Mouse (Mus musculus): ENCODE results near the gene Gast. TPM values are rescaled to one million over a fixed set of nuclear protein-coding genes. Genes with fewer than 3 reads are reported as not detected.
"Not testable (repeated sequence)": the region's sequence is repeated elsewhere in the genome, so short reads cannot be mapped to it uniquely, and the experiment has no call there.

The Gast gene
- total and polyA plus RNA-seq, 3 experiments = not detected

DNA sequence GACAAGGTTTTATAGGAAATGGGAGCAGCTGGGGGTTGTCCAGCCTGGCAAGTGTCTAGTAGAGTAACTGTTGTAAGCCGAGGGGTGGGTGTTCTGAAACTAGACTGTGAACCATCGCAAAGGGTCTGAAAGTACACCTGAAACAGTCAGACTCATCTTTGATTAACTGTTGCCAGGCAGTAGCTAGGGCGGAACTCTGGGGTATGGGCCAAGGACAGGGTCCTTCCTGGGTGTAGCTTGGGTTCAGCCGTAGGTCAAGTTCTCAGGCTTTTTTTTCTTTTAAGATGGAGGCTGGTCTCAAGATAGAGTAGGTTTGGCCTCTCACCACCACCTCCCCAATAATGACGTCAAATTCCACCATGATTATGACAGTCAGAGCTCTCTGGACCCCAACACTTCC lies 26.3 kb upstream of the Gast start:
- Histone ChIP-seq H3K9ac (ENCODE audit: insufficient read depth, low read depth) (no peak overlapping the region), H3K79me2 (replicated peaks; ENCODE audit: control insufficient read depth, extremely low read depth, insufficient read depth, poor library complexity, severe bottlenecking) (no peaks in the 10 kb centered on the region), H3K9me3 (replicated peaks; ENCODE audit: low read length) (peaks cover 3% of the 10 kb centered on the region), H3K4me3 (replicated peaks in 1 of 3; ENCODE audit: low read depth in 2 of 3, low read length in 2 of 3, poor library complexity in 1 of 3) (no peak overlapping the region), H3K27ac (ENCODE audit: insufficient read depth, low read depth) (no peak overlapping the region), H3K36me3 (replicated peaks in 1 of 2; ENCODE audit: control insufficient read depth in 1 of 2, insufficient read depth in 1 of 2, low read length in 1 of 2) (no peaks in the 10 kb centered on the region), H3K4me2 (ENCODE audit: insufficient read depth, low read depth, poor library complexity, severe bottlenecking) (no peak overlapping the region), H3K27me3 (replicated peaks) (peaks cover 75% of the 10 kb centered on the region), H3K4me1 (ENCODE audit: control insufficient read depth in 1 of 2, insufficient read depth in 2 of 2) (0 out of 4 replicates have a peak, but pooled peaks cover 0 to 5% of the 10 kb centered on the region in 2 experiments)
- TF ChIP-seq TBP (conservative IDR thresholded peaks at IDR 0.05; ENCODE audit: low read depth, low read length) (no peak), MAZ (IDR thresholded peaks at IDR 0.05; ENCODE audit: low read depth, low read length) (no peak), CHD1 (IDR thresholded peaks at IDR 0.05; ENCODE audit: low read depth, low read length) (no peak), UBTF (IDR thresholded peaks at IDR 0.05; ENCODE audit: low read depth, low read length) (no peak), PAX5 (IDR thresholded peaks at IDR 0.05; ENCODE audit: low read length) (no peak), POLR2A (IDR thresholded peaks at IDR 0.05; ENCODE audit: low read depth, low read length) (no peak), RCOR1 (conservative IDR thresholded peaks at IDR 0.05; ENCODE audit: low read depth, low read length) (no peak), ZKSCAN1 (IDR thresholded peaks at IDR 0.05; ENCODE audit: borderline replicate concordance, low read depth, low read length) (no peak), BHLHE40 (IDR thresholded peaks at IDR 0.05; ENCODE audit: low read depth, low read length) (no peak), KAT2A (IDR thresholded peaks at IDR 0.05; ENCODE audit: insufficient replicate concordance, low read length) (no peak), ZMIZ1 (IDR thresholded peaks at IDR 0.05; ENCODE audit: low read depth, low read length) (no peak), MYC (IDR thresholded peaks at IDR 0.05; ENCODE audit: low read depth, low read length) (no peak), ELF1 (IDR thresholded peaks at IDR 0.05; ENCODE audit: low read depth, low read length) (no peak), EP300 (IDR thresholded peaks at IDR 0.05; ENCODE audit: low read length) (no peak), MXI1 (IDR thresholded peaks at IDR 0.05; ENCODE audit: low read depth, low read length) (no peak), ZC3H11A (IDR thresholded peaks at IDR 0.05; ENCODE audit: low read depth, low read length) (no peak), NRF1 (IDR thresholded peaks at IDR 0.05; ENCODE audit: low read depth, low read length) (no peak), NELFE (IDR thresholded peaks at IDR 0.05; ENCODE audit: low read depth, low read length) (no peak)
- in situ Hi-C loops (cut with MboI; ENCODE audit: low pct_ligation_motif_present, low pct_unique_long_range_greater_than_20kb, low sequenced_read_pairs) = no loop called here
- dilution Hi-C loops (cut with MboI; ENCODE audit: extremely low pct_ligation_motif_present, extremely low pct_unique_long_range_greater_than_20kb, low sequenced_read_pairs) = no loop called here
- no peak for DNase-seq (ENCODE audit: extremely low read depth)

DNA sequence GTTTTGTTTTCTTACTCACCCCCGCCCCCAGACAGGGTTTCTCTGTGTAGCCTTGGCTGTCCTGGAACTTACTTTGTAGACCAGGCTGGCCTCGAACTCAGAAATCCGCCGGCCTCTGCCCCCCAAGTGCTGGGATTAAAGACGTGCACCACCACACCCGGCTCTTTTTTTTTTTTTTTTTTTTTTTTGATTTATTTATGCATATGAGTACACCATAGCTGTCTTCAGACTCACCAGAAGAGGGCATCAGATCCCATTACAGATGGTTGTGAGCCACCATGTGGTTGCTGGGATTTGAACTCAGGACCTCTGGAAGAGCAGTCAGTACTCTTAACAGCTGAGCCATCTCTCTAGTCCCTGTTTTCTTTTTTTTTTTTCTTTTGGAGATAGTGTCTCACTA lies 25.5 kb upstream of the Gast start:
- peak; percentile 52 for TF ChIP-seq ZNF384 (IDR thresholded peaks at IDR 0.05; ENCODE audit: low read depth, low read length)
- peaks cover 76% of the 10 kb centered on the region for H3K27me3 ChIP-seq (replicated peaks)
- H3K4me3 ChIP-seq (replicated peaks in 1 of 3; ENCODE audit: low read depth in 2 of 3, low read length in 2 of 3, poor library complexity in 1 of 3); H3K4me1 ChIP-seq (ENCODE audit: control insufficient read depth in 1 of 2, insufficient read depth in 2 of 2); dilution Hi-C loops (cut with MboI; ENCODE audit: extremely low pct_ligation_motif_present, extremely low pct_unique_long_range_greater_than_20kb, low sequenced_read_pairs); in situ Hi-C loops (cut with MboI; ENCODE audit: low pct_ligation_motif_present, low pct_unique_long_range_greater_than_20kb, low sequenced_read_pairs); H3K36me3 ChIP-seq (replicated peaks in 1 of 2; ENCODE audit: control insufficient read depth in 1 of 2, insufficient read depth in 1 of 2, low read length in 1 of 2); H3K9me3 ChIP-seq (replicated peaks; ENCODE audit: low read length); H3K27ac ChIP-seq (ENCODE audit: insufficient read depth, low read depth); DNase-seq (ENCODE audit: extremely low read depth); H3K4me2 ChIP-seq (ENCODE audit: insufficient read depth, low read depth, poor library complexity, severe bottlenecking); H3K79me2 ChIP-seq (replicated peaks; ENCODE audit: control insufficient read depth, extremely low read depth, insufficient read depth, poor library complexity, severe bottlenecking); H3K9ac ChIP-seq (ENCODE audit: insufficient read depth, low read depth): not testable (repeated sequence)

Measured in CH12.LX (cell line).